Mouse (Mus musculus) neural tube, embryonic 12.5 days (tissue): ENCODE results near the gene Tas2r106. TPM values are rescaled to one million over a fixed set of nuclear protein-coding genes. Genes with fewer than 3 reads are reported as not detected.

Experiments used
- ATAC-seq: fragments of 200-750 bp; cut with Nextera tagmentation; 2 replicates; pipeline ENCODE4 v1.8.0; 2017; ENCODE audit warnings: low read depth, mild to moderate bottlenecking, moderate TSS enrichment, moderate library complexity; ENCODE audit not compliant: low FRiP score
- H3K27ac ChIP-seq: fragments of 300-500 bp; sonication (generic); 2 replicates; pipeline ENCODE4 v1.5.1; 2016
- H3K27me3 ChIP-seq: fragments of 300-500 bp; sonication (generic); replicated peaks from 2 replicates; pipeline ENCODE4 v1.6.1; 2016; ENCODE audit warnings: mild to moderate bottlenecking
- H3K36me3 ChIP-seq: fragments of 300-500 bp; sonication (generic); 2 replicates; pipeline ENCODE4 v1.6.1; 2016; ENCODE audit warnings: mild to moderate bottlenecking
- H3K4me1 ChIP-seq: fragments of 300-500 bp; sonication (generic); 2 replicates; pipeline ENCODE4 v1.6.1; 2016
- H3K4me2 ChIP-seq: fragments of 300-500 bp; sonication (generic); replicated peaks from 2 replicates; pipeline ENCODE4 v1.6.1; 2016; ENCODE audit warnings: mild to moderate bottlenecking
- H3K4me3 ChIP-seq: fragments of 300-500 bp; sonication (generic); 2 replicates; pipeline ENCODE4 v1.5.1; 2016
- H3K9ac ChIP-seq: fragments of 300-500 bp; sonication (generic); 2 replicates; pipeline ENCODE4 v1.6.1; 2016; ENCODE audit warnings: mild to moderate bottlenecking
- H3K9me3 ChIP-seq: fragments of 300-500 bp; sonication (generic); 2 replicates; pipeline ENCODE4 v1.6.1; 2016; ENCODE audit warnings: mild to moderate bottlenecking
- WGBS: fragments of 180-500 bp; shearing (Covaris S2); methylation state at CpG from one replicate; pipeline ENCODE4 v1.1.7; 2016; 5-methylcytosine and 5-hydroxymethylcytosine counted together
- polyA plus RNA-seq: library from polyadenylated mRNA; unstranded; fragments of >200 nt; fragmentation: Nextera tagmentation; extraction: Ambion mirVana; gene quantifications from 2 replicates; pipeline ENCODE4 v1.2.1, GENCODE M21; 2016

Tas2r106 gene
- not detected in 2 replicates for polyA plus RNA-seq

GRCm38 (mm10) chr6:131678786-131679185 is at the start of gene Tas2r106:
TSS of gene Tas2r106 (minus strand) at chr6:131678886.
- Histone ChIP-seq H3K4me2 (no peak within 1 kb of the TSS), H3K4me3 (no peak within 1 kb of the TSS), H3K27ac (no peak within 1 kb of the TSS), H3K27me3 (no peaks in the 10 kb centered on the region), H3K36me3 (no peaks in the 10 kb centered on the region), H3K9me3 (0 out of 2 replicates have a peak, but pooled peaks cover 2% of the 10 kb centered on the region), H3K9ac (no peak within 1 kb of the TSS), H3K4me1 (no peaks in the 10 kb centered on the region)
- 72% methylated on average over 3 of the region's 3 CpGs for WGBS
- no peak for ATAC-seq

GRCm38 (mm10) chr6:131712803-131713202 is 34.1 kb upstream of the Tas2r106 start:
- Histone ChIP-seq H3K36me3 (no peaks in the 10 kb centered on the region), H3K27me3 (no peaks in the 10 kb centered on the region), H3K4me3 (no peak overlapping the region), H3K4me2 (no peak overlapping the region), H3K9me3 (peaks cover 15% of the 10 kb centered on the region; the same call in 1 of the 2 replicates), H3K27ac (no peak overlapping the region), H3K4me1 (no peaks in the 10 kb centered on the region), H3K9ac (no peak overlapping the region)
- ATAC-seq, result no peak
- 45% methylated on average over 7 of the region's 7 CpGs for WGBS

- H3K36me3 ChIP-seq, result no peaks in the 10 kb centered on the region
- H3K4me2 ChIP-seq, result no peak within 1 kb of the TSS
- H3K27me3 ChIP-seq, result no peaks in the 10 kb centered on the region
- no peaks in the 10 kb centered on the region; the same call in 1 of the 2 replicates for H3K9me3 ChIP-seq
- H3K9ac ChIP-seq, result no peak within 1 kb of the TSS
- H3K4me3 ChIP-seq, result no peak within 1 kb of the TSS
- no peak for ATAC-seq
- no peak within 1 kb of the TSS for H3K27ac ChIP-seq
- no peaks in the 10 kb centered on the region for H3K4me1 ChIP-seq
Measured at GRCm38 (mm10) chr6:131689963-131690362, 11.3 kb upstream of the Tas2r106 start, which contains the start of gene Tas2r114. TSS of gene Tas2r114 (minus strand) at chr6:131690063.

- peaks cover 5% of the 10 kb centered on the region; the same call in 1 of the 2 replicates for H3K9me3 ChIP-seq
- ATAC-seq, result no peak
- no peaks in the 10 kb centered on the region for H3K27me3 ChIP-seq
- H3K36me3 ChIP-seq, result no peaks in the 10 kb centered on the region
- H3K4me3 ChIP-seq, result no peak within 1 kb of the TSS
- no peak within 1 kb of the TSS for H3K9ac ChIP-seq
- WGBS, result 74% methylated on average over 1 of the region's 1 CpGs
- no peaks in the 10 kb centered on the region for H3K4me1 ChIP-seq
- no peak within 1 kb of the TSS for H3K27ac ChIP-seq
- no peak within 1 kb of the TSS for H3K4me2 ChIP-seq
Measured at GRCm38 (mm10) chr6:131687395-131687794, 8.7 kb upstream of the Tas2r106 start, which contains the start of gene Tas2r105. TSS of gene Tas2r105 (minus strand) at chr6:131687495.

- no peaks in the 10 kb centered on the region for H3K4me1 ChIP-seq
- ATAC-seq, result no peak
Measured at GRCm38 (mm10) chr6:131685644-131686043, 7.0 kb upstream of the Tas2r106 start, which contains the start of gene Tas2r104. TSS of gene Tas2r104 (minus strand) at chr6:131685744.

DNA sequence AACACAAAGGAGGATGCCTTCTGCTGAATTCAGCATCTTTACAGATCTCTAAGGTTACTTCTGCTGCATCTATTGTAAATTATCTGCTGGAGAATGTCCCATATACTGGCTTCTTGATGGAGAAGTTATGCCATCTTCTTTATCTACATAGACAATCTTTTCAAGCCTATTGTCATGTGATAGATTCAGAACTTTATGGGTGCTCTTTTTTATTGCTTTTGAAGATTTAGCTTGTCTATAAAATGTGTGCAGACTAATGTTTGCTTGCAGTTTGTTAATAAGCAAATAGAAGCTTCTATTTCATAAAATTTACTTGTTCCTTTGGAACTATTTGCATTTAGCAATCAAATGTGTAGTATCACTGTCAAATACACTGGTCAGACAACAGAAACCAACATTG is 18.6 kb downstream of the Tas2r106 start, which contains the start of gene Tas2r107:
Gene Tas2r107 (minus strand): TSS at position 101 of the 400 bp plus-strand sequence.
- Histone ChIP-seq H3K9ac (no peak within 1 kb of the TSS), H3K9me3 (0 out of 2 replicates have a peak, but pooled peaks cover 5% of the 10 kb centered on the region), H3K4me3 (no peak within 1 kb of the TSS), H3K4me1 (no peaks in the 10 kb centered on the region), H3K36me3 (no peaks in the 10 kb centered on the region), H3K4me2 (no peak within 1 kb of the TSS), H3K27me3 (no peaks in the 10 kb centered on the region), H3K27ac (no peak within 1 kb of the TSS)
- ATAC-seq, result no peak

More at GRCm38 (mm10) chr6:131685644-131686043, 7.0 kb upstream of the Tas2r106 start, which contains the start of gene Tas2r104:
- Histone ChIP-seq H3K9me3 (0 out of 2 replicates have a peak, but pooled peaks cover 5% of the 10 kb centered on the region), H3K4me2 (no peak within 1 kb of the TSS), H3K9ac (no peak within 1 kb of the TSS), H3K36me3 (no peaks in the 10 kb centered on the region), H3K27ac (no peak within 1 kb of the TSS), H3K4me3 (no peak within 1 kb of the TSS), H3K27me3 (no peaks in the 10 kb centered on the region)
- 84% methylated on average over 1 of the region's 1 CpGs for WGBS

- Histone ChIP-seq H3K27ac (no peak within 1 kb of the TSS), H3K4me2 (no peak within 1 kb of the TSS), H3K36me3 (no peaks in the 10 kb centered on the region), H3K9me3 (no peaks in the 10 kb centered on the region), H3K4me1 (no peaks in the 10 kb centered on the region), H3K9ac (no peak within 1 kb of the TSS), H3K27me3 (no peaks in the 10 kb centered on the region), H3K4me3 (no peak within 1 kb of the TSS)
- no peak for ATAC-seq
- 86% methylated on average over 3 of the region's 3 CpGs for WGBS
Measured at GRCm38 (mm10) chr6:131630812-131631211, 47.9 kb downstream of the Tas2r106 start, which contains the start of gene Tas2r130. TSS of gene Tas2r130 (minus strand) at chr6:131630912.

Other genes with a start within 250 kb of the Tas2r106 start
- gene 5430401F13Rik, start 192.5 kb downstream of the Tas2r106 start, polyA plus RNA-seq, result not detected in 2 replicates
- not detected in 2 replicates for gene Gm6619, start 192.5 kb downstream of the Tas2r106 start, polyA plus RNA-seq
- not detected in 2 replicates for gene Tas2r130, start 48.0 kb downstream of the Tas2r106 start, polyA plus RNA-seq
- not detected in 2 replicates for gene Tas2r107, start 18.7 kb downstream of the Tas2r106 start, polyA plus RNA-seq
- not detected in 2 replicates for gene Tas2r104, start 6.9 kb upstream of the Tas2r106 start, polyA plus RNA-seq
- gene Tas2r105, start 8.6 kb upstream of the Tas2r106 start, polyA plus RNA-seq, result not detected in 2 replicates
- gene Tas2r114, start 11.2 kb upstream of the Tas2r106 start, polyA plus RNA-seq, result not detected in 2 replicates